Mouse (Mus musculus) embryo, embryonic 10.5 days (tissue): ENCODE results near the gene Kirrel3.

ENCODE experiments used
- DNase-seq: peaks from one replicate; pipeline ENCODE4 v3.0.0-alpha.2; 2015; ENCODE audit warnings: low spot score

Kirrel3 gene

GRCm38 (mm10) chr9:35030823-35031222 lies 545.1 kb downstream of the Kirrel3 start:
- no peak for DNase-seq

GRCm38 (mm10) chr9:35032457-35032856 lies 546.8 kb downstream of the Kirrel3 start:
- no peak for DNase-seq

- no peak for DNase-seq
These were observed 549.4 kb downstream of the Kirrel3 start for GRCm38 (mm10) chr9:35035074-35035473.

GRCm38 (mm10) chr9:35038922-35039586 lies 553.4 kb downstream of the Kirrel3 start:
- no peak for DNase-seq

- no peak for DNase-seq
These were observed 554.2 kb downstream of the Kirrel3 start for GRCm38 (mm10) chr9:35039846-35040245.

- no peak for DNase-seq
These were observed 555.8 kb downstream of the Kirrel3 start for GRCm38 (mm10) chr9:35041493-35041892.

GRCm38 (mm10) chr9:35043619-35044018 lies 557.9 kb downstream of the Kirrel3 start:
- peak; percentile 13 for DNase-seq

- DNase-seq: peak; percentile 81
These were observed 558.8 kb downstream of the Kirrel3 start for GRCm38 (mm10) chr9:35044458-35044857.

- no peak for DNase-seq
These were observed 559.4 kb downstream of the Kirrel3 start for GRCm38 (mm10) chr9:35045031-35045531.

- DNase-seq: no peak
These were observed 560.1 kb downstream of the Kirrel3 start for GRCm38 (mm10) chr9:35045756-35046155.

GRCm38 (mm10) chr9:35048449-35048848 lies 562.8 kb downstream of the Kirrel3 start:
- DNase-seq: no peak

- DNase-seq: no peak
These were observed 564.3 kb downstream of the Kirrel3 start for GRCm38 (mm10) chr9:35049891-35050527.

GRCm38 (mm10) chr9:35050701-35051454 lies 565.2 kb downstream of the Kirrel3 start:
- DNase-seq: no peak

- no peak for DNase-seq
These were observed 566.0 kb downstream of the Kirrel3 start for GRCm38 (mm10) chr9:35051666-35052065.

- no peak for DNase-seq
These were observed 567.0 kb downstream of the Kirrel3 start for GRCm38 (mm10) chr9:35052671-35053070.

- DNase-seq: no peak
These were observed 567.4 kb downstream of the Kirrel3 start for GRCm38 (mm10) chr9:35053081-35053480.

GRCm38 (mm10) chr9:35053669-35054068 lies 568.0 kb downstream of the Kirrel3 start:
- DNase-seq: no peak

GRCm38 (mm10) chr9:35055528-35056330 lies 570.0 kb downstream of the Kirrel3 start:
- no peak for DNase-seq

- DNase-seq: no peak
These were observed 570.9 kb downstream of the Kirrel3 start for GRCm38 (mm10) chr9:35056611-35057010.

GRCm38 (mm10) chr9:35057631-35058030 lies 571.9 kb downstream of the Kirrel3 start:
- no peak for DNase-seq

- no peak for DNase-seq
These were observed 572.5 kb downstream of the Kirrel3 start for GRCm38 (mm10) chr9:35058186-35058585.
